Mouse (Mus musculus): ENCODE measurements around the gene Dlg3. TPM values are rescaled to one million over a fixed set of nuclear protein-coding genes. Genes with fewer than 3 reads are reported as not detected.

Dlg3 gene
- polyA plus RNA-seq (2012; rRNA removed), result 52.7 and 52.8 TPM in 2 replicates

DNA sequence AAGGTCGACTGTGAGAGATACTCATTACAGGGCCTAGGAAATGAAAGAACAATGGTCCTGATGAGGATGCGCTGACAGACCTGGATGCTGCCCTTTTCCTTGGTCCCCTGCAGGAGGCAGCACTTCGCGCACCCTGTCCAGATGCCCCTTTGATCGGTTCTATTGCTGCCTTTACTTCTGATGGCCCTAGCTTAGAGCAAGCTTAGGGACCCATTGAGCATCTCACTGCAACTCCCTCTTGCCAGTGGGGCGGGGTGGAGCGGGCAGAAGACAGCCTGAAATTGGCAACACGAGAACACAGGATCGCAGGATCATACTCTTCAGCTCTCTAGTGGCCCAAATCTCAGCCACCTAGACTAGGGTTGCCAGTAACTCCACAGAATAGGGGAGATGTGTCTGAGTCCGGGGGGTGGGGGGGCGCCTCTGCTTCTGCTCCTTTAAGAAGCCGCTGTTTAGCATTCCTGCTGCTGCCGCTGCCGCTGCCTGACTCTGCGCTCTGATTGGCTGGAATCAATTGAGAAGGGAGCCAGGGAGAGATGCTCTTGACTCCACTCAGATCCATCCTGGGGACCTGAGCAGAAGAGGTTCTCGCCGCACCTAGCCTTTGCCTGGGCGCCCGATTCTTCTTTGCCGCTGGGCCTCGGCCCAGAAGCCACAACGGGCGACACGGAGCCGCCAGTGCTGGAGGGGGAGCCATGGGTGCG lies at the start of gene Dlg3:
Gene Dlg3 (plus strand): TSS at position 542 of the 704 bp plus-strand sequence.

DNA sequence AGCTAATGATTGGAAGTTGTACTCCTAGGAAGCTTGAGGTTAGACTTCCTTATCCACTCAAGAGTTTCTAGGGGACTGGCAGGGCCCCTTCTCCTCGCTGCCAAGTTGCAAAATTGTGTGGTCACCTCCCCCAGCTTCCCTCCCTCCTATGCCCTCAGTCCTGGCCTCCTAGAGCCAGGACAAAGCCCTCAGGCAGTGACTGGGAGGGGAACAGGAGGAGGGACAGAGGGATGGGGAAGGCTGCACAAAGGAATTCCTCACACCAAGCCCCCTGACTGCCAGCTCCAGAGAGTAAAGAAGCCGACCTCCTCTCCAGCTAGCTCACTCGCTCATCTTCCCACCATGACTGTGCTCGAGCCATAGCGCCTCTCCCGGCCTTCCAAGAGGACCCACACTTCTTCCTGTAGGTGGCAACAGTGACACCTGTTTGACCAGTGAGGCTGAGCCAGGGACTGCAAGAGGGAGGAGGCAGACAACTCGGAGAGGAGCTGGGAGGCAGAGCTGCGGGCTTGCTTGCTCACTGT lies 37.8 kb upstream of the Dlg3 start, which contains the start of gene Gdpd2:
Gene Gdpd2 (plus strand): TSS at position 209 of the 524 bp plus-strand sequence.

Other genes with a start within 250 kb of the Dlg3 start
- 0.03 TPM in 1 of 2 replicates, not detected in the other for gene Dgat2l6, start 242.9 kb upstream of the Dlg3 start, polyA plus RNA-seq (2012; rRNA removed)
- gene Awat1, start 195.5 kb upstream of the Dlg3 start, polyA plus RNA-seq (2012; rRNA removed), result not detected in 2 replicates
- 0.04 TPM in 2 replicates for gene P2ry4, start 172.9 kb upstream of the Dlg3 start, polyA plus RNA-seq (2012; rRNA removed)
- gene Arr3, start 162.2 kb upstream of the Dlg3 start, polyA plus RNA-seq (2012; rRNA removed), result 0.04 TPM in 1 of 2 replicates, not detected in the other
- 3.9 and 5.0 TPM in 2 replicates for gene Kif4, start 142.0 kb upstream of the Dlg3 start, polyA plus RNA-seq (2012; rRNA removed)
- 40.0 and 45.7 TPM in 2 replicates for gene Pdzd11, start 141.2 kb upstream of the Dlg3 start, polyA plus RNA-seq (2012; rRNA removed)
- 43.6 and 55.4 TPM in 2 replicates for gene Gdpd2, start 37.8 kb upstream of the Dlg3 start, polyA plus RNA-seq (2012; rRNA removed)

Measured in central nervous system, embryonic 18 days (tissue).